Mouse (Mus musculus): ENCODE measurements around the gene Nxt2.

DNA sequence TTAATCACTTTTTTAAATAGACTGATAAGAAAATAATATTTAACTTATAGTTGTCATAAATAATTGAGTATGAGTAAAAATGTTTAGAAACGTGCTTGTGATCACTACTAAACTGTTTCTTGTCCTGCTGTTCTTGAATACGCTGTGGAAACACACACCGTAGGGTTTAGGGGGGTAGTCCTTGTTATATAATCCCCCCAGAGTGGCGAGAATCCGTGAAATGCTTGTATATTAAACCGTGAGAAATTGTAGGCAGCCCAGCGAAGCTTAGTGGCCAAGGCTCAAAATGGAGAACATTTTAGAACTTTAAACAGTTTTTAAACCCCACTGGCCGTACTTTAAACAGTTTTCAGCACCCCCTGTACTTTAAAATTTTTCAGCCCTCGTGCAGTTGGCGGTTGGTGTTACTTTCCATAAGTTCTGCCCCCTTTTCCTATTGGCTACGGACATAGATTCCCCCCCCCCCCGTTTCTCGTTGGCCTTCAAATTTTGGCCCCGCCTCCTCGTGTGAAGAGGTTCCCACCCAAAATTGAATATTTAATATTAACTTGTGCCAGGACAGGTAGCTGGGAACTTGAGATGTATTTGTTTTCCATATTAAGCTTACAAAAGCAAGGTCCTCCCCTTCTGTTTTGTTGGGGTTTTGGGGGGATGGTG is 956 bp downstream of the Nxt2 start:
- no peak for TF ChIP-seq CTCF (IDR thresholded peaks at IDR 0.05; ENCODE audit: low read depth)
- TF ChIP-seq EP300 (IDR thresholded peaks at IDR 0.05; ENCODE audit: low read depth): no peak
